Comparison of ENCODE assay signal across 7 mouse cellular contexts in genomic region chr7:74457347-74457975, GRCm38 (mm10).
DNase-seq lines count a peak whose midpoint lies in the region; ATAC-seq lines count a peak whose summit lies in the region.

No protein-coding gene starts in this region.

- DNase-seq in 3134 (ENCODE audit: extremely low read depth, insufficient read length, low spot score), result peak; percentile 56
- DNase-seq in 3T3-L1 (ENCODE audit: low read depth, low spot score), result peak; percentile 78
- peak; percentile 21 for DNase-seq in gastrocnemius, postnatal 14 days
- peak; percentile 70 for DNase-seq in left cerebral cortex, postnatal 4 days
- DNase-seq in T-cell, adult 2 months (ENCODE audit: low spot score), result no peak
- no peak for DNase-seq in ovary, adult 18-20 months (ENCODE audit: low spot score)

- intact Hi-C loops in gastrocnemius, postnatal 14 days (cut with DNase I; ENCODE audit: low total_unique reads), result no loop called here
- intact Hi-C loops in left cerebral cortex, postnatal 4 days (cut with DNase I), result no loop called here

- ATAC-seq in megakaryocyte, adult 5-6 weeks (ENCODE audit: poor library complexity, severe bottlenecking), result no peak

Comparison
In these comparisons a context has a peak if more than half of its experiments do, and no peak if none do; other contexts are left out.
1. DNase-seq: peak in 3134 (single experiment), 3T3-L1 (single experiment), gastrocnemius, postnatal 14 days (single experiment) and left cerebral cortex, postnatal 4 days (single experiment); none in T-cell, adult 2 months (single experiment) and ovary, adult 18-20 months (single experiment).